Mouse (Mus musculus): ENCODE data around the gene Zfp661. TPM values are rescaled to one million over a fixed set of nuclear protein-coding genes. Genes with fewer than 3 reads are reported as not detected.
A peak's percentile ranks its signal among the peaks of the same experiment; 100 is the strongest.

The Zfp661 gene
- polyA plus RNA-seq, 2 experiments: 5.0 to 6.2 TPM

GRCm38 (mm10) chr2:127541185-127541584 is 45.7 kb downstream of the Zfp661 start, which contains the start of gene Prom2:
Gene Prom2 (minus strand): TSS chr2:127541467.
- no peak for DNase-seq (ENCODE audit: low spot score)
- peaks cover 46% of the 10 kb centered on the region for H3K27me3 ChIP-seq (ENCODE audit: control insufficient read depth, insufficient read depth, low read length)
- H3K9me3 ChIP-seq (ENCODE audit: control insufficient read depth, low read length): no peaks in the 10 kb centered on the region
- H3K4me1 ChIP-seq (ENCODE audit: control insufficient read depth, insufficient read depth, low read length): no peaks in the 10 kb centered on the region
- WGBS: under 1% methylated on average over 23 of the region's 29 CpGs
- TF ChIP-seq POLR2A (IDR thresholded peaks at IDR 0.05; ENCODE audit: borderline replicate concordance, extremely low read depth, insufficient read depth, insufficient read length): no peak
- H3K36me3 ChIP-seq (ENCODE audit: control insufficient read depth, insufficient read depth, low read length): no peaks in the 10 kb centered on the region
- H3K9ac ChIP-seq (ENCODE audit: low read depth, low read length, severe bottlenecking): no peak within 1 kb of the TSS
- no peak for ATAC-seq (ENCODE audit: low FRiP score, low read depth)
- no peak within 1 kb of the TSS for H3K4me3 ChIP-seq (replicated peaks; ENCODE audit: low read length)
- no peak within 1 kb of the TSS for H3K27ac ChIP-seq (replicated peaks; ENCODE audit: low read depth, low read length)
- 0 out of 2 replicates have a peak within 1 kb of the TSS, but pooled peaks have one; percentile 5 for H3K4me2 ChIP-seq (replicated peaks; ENCODE audit: low read depth, low read length, severe bottlenecking)

GRCm38 (mm10) chr2:127539494-127539893 is 47.4 kb downstream of the Zfp661 start:
- Histone ChIP-seq H3K27ac (replicated peaks; ENCODE audit: low read depth, low read length) (no peak overlapping the region), H3K27me3 (ENCODE audit: control insufficient read depth, insufficient read depth, low read length) (peaks cover 46% of the 10 kb centered on the region), H3K9me3 (ENCODE audit: control insufficient read depth, low read length) (no peaks in the 10 kb centered on the region), H3K36me3 (ENCODE audit: control insufficient read depth, insufficient read depth, low read length) (no peaks in the 10 kb centered on the region), H3K4me2 (replicated peaks; ENCODE audit: low read depth, low read length, severe bottlenecking) (no peak overlapping the region), H3K4me3 (replicated peaks; ENCODE audit: low read length) (no peak overlapping the region), H3K4me1 (ENCODE audit: control insufficient read depth, insufficient read depth, low read length) (no peaks in the 10 kb centered on the region), H3K9ac (ENCODE audit: low read depth, low read length, severe bottlenecking) (no peak overlapping the region)
- 27% methylated on average over 4 of the region's 4 CpGs for WGBS
- DNase-seq (ENCODE audit: low spot score) (no peak), ATAC-seq (ENCODE audit: low FRiP score, low read depth) (no peak)
- no peak for TF ChIP-seq POLR2A (IDR thresholded peaks at IDR 0.05; ENCODE audit: borderline replicate concordance, extremely low read depth, insufficient read depth, insufficient read length)

GRCm38 (mm10) chr2:127537548-127537947 is 49.3 kb downstream of the Zfp661 start:
- Histone ChIP-seq H3K9me3 (ENCODE audit: control insufficient read depth, low read length) (no peaks in the 10 kb centered on the region), H3K27me3 (ENCODE audit: control insufficient read depth, insufficient read depth, low read length) (peaks cover 33% of the 10 kb centered on the region), H3K27ac (replicated peaks; ENCODE audit: low read depth, low read length) (no peak overlapping the region), H3K4me1 (ENCODE audit: control insufficient read depth, insufficient read depth, low read length) (no peaks in the 10 kb centered on the region), H3K36me3 (ENCODE audit: control insufficient read depth, insufficient read depth, low read length) (no peaks in the 10 kb centered on the region), H3K4me3 (replicated peaks; ENCODE audit: low read length) (no peak overlapping the region), H3K4me2 (replicated peaks; ENCODE audit: low read depth, low read length, severe bottlenecking) (no peak overlapping the region), H3K9ac (ENCODE audit: low read depth, low read length, severe bottlenecking) (no peak overlapping the region)
- DNase-seq (ENCODE audit: low spot score) (no peak), ATAC-seq (ENCODE audit: low FRiP score, low read depth) (no peak)
- TF ChIP-seq POLR2A (IDR thresholded peaks at IDR 0.05; ENCODE audit: borderline replicate concordance, extremely low read depth, insufficient read depth, insufficient read length): no peak
- 53% methylated on average over 3 of the region's 3 CpGs for WGBS

- H3K27me3 ChIP-seq (ENCODE audit: control insufficient read depth, insufficient read depth, low read length): peaks cover 11% of the 10 kb centered on the region
- TF ChIP-seq POLR2A (IDR thresholded peaks at IDR 0.05; ENCODE audit: borderline replicate concordance, extremely low read depth, insufficient read depth, insufficient read length): no peak
- no peaks in the 10 kb centered on the region for H3K36me3 ChIP-seq (ENCODE audit: control insufficient read depth, insufficient read depth, low read length)
- no peak overlapping the region for H3K4me2 ChIP-seq (replicated peaks; ENCODE audit: low read depth, low read length, severe bottlenecking)
- H3K4me3 ChIP-seq (replicated peaks; ENCODE audit: low read length): no peak overlapping the region
- ATAC-seq (ENCODE audit: low FRiP score, low read depth): no peak
- no peak for DNase-seq (ENCODE audit: low spot score)
- H3K27ac ChIP-seq (replicated peaks; ENCODE audit: low read depth, low read length): no peak overlapping the region
- H3K4me1 ChIP-seq (ENCODE audit: control insufficient read depth, insufficient read depth, low read length): no peaks in the 10 kb centered on the region
- H3K9me3 ChIP-seq (ENCODE audit: control insufficient read depth, low read length): no peaks in the 10 kb centered on the region
- H3K9ac ChIP-seq (ENCODE audit: low read depth, low read length, severe bottlenecking): no peak overlapping the region
- WGBS: 81% methylated on average over 9 of the region's 9 CpGs
Observed at GRCm38 (mm10) chr2:127535363-127535762, 51.5 kb downstream of the Zfp661 start.

- H3K4me3 ChIP-seq (replicated peaks; ENCODE audit: low read length): no peak overlapping the region
- H3K9ac ChIP-seq (ENCODE audit: low read depth, low read length, severe bottlenecking): no peak overlapping the region
- H3K36me3 ChIP-seq (ENCODE audit: control insufficient read depth, insufficient read depth, low read length): no peaks in the 10 kb centered on the region
- no peak overlapping the region for H3K4me2 ChIP-seq (replicated peaks; ENCODE audit: low read depth, low read length, severe bottlenecking)
- 6% methylated on average over 9 of the region's 9 CpGs for WGBS
- no peaks in the 10 kb centered on the region for H3K4me1 ChIP-seq (ENCODE audit: control insufficient read depth, insufficient read depth, low read length)
- H3K27ac ChIP-seq (replicated peaks; ENCODE audit: low read depth, low read length): no peak overlapping the region
- ATAC-seq (ENCODE audit: low FRiP score, low read depth) (no peak), DNase-seq (ENCODE audit: low spot score) (peak; percentile 70)
- no peak for TF ChIP-seq POLR2A (IDR thresholded peaks at IDR 0.05; ENCODE audit: borderline replicate concordance, extremely low read depth, insufficient read depth, insufficient read length)
- H3K9me3 ChIP-seq (ENCODE audit: control insufficient read depth, low read length): no peaks in the 10 kb centered on the region
- H3K27me3 ChIP-seq (ENCODE audit: control insufficient read depth, insufficient read depth, low read length): no peaks in the 10 kb centered on the region
Observed at GRCm38 (mm10) chr2:127532379-127532778, 54.5 kb downstream of the Zfp661 start.

- Histone ChIP-seq H3K4me2 (replicated peaks; ENCODE audit: low read depth, low read length, severe bottlenecking) (no peak overlapping the region), H3K9me3 (ENCODE audit: control insufficient read depth, low read length) (no peaks in the 10 kb centered on the region), H3K36me3 (ENCODE audit: control insufficient read depth, insufficient read depth, low read length) (no peaks in the 10 kb centered on the region), H3K4me3 (replicated peaks; ENCODE audit: low read length) (no peak overlapping the region), H3K4me1 (ENCODE audit: control insufficient read depth, insufficient read depth, low read length) (no peaks in the 10 kb centered on the region), H3K9ac (ENCODE audit: low read depth, low read length, severe bottlenecking) (no peak overlapping the region), H3K27me3 (ENCODE audit: control insufficient read depth, insufficient read depth, low read length) (no peaks in the 10 kb centered on the region), H3K27ac (replicated peaks; ENCODE audit: low read depth, low read length) (no peak overlapping the region)
- DNase-seq (ENCODE audit: low spot score) (no peak), ATAC-seq (ENCODE audit: low FRiP score, low read depth) (no peak)
- no peak for TF ChIP-seq POLR2A (IDR thresholded peaks at IDR 0.05; ENCODE audit: borderline replicate concordance, extremely low read depth, insufficient read depth, insufficient read length)
- WGBS: 77% methylated on average over 2 of the region's 2 CpGs
Observed at GRCm38 (mm10) chr2:127531592-127531991, 55.3 kb downstream of the Zfp661 start.
